Mouse (Mus musculus) intestine, embryonic 14.5 days (tissue): Measurements from ENCODE around the gene Ttc4. TPM values are rescaled to one million over a fixed set of nuclear protein-coding genes. Genes with fewer than 3 reads are reported as not detected.

Source experiments
- ATAC-seq: fragments of 200-750 bp; cut with Nextera tagmentation; replicated peaks from 2 replicates; pipeline ENCODE4 v1.8.0; 2017; ENCODE audit warnings: low read depth, moderate number of reproducible peaks, moderate TSS enrichment, moderate library complexity; ENCODE audit not compliant: low FRiP score, low TSS enrichment
- DNase-seq: peaks from one replicate; pipeline ENCODE4 v3.0.0-alpha.2; 2018; ENCODE audit warnings: low spot score
- H3K27ac ChIP-seq: fragments of 300-500 bp; sonication (generic); 2 replicates; pipeline ENCODE4 v1.5.1; 2014; ENCODE audit warnings: low read depth, mild to moderate bottlenecking, control low read depth
- H3K27me3 ChIP-seq: fragments of 300-500 bp; sonication (generic); replicated peaks from 2 replicates; pipeline ENCODE4 v1.6.1; 2014; ENCODE audit warnings: low read length, control low read depth; ENCODE audit not compliant: control insufficient read depth, insufficient read depth
- H3K36me3 ChIP-seq: fragments of 300-500 bp; sonication (generic); 2 replicates; pipeline ENCODE4 v1.6.1; 2014; ENCODE audit warnings: low read length, control low read depth; ENCODE audit not compliant: control insufficient read depth, insufficient read depth
- H3K4me1 ChIP-seq: fragments of 300-500 bp; sonication (generic); replicated peaks from 2 replicates; pipeline ENCODE4 v1.6.1; 2014; ENCODE audit warnings: low read length, control low read depth, mixed read lengths; ENCODE audit not compliant: control insufficient read depth, insufficient read depth
- H3K4me2 ChIP-seq: fragments of 300-500 bp; sonication (generic); 2 replicates; pipeline ENCODE4 v1.6.1; 2014; ENCODE audit warnings: low read length
- H3K4me3 ChIP-seq: fragments of 300-500 bp; sonication (generic); 2 replicates; pipeline ENCODE4 v1.5.1; 2014; ENCODE audit warnings: low read depth, low read length, control low read depth, mixed read lengths
- H3K9ac ChIP-seq: fragments of 300-500 bp; sonication (generic); 2 replicates; pipeline ENCODE4 v1.6.1; 2014; ENCODE audit warnings: mild to moderate bottlenecking, low read length
- H3K9me3 ChIP-seq: fragments of 300-500 bp; sonication (generic); 2 replicates; pipeline ENCODE4 v1.6.1; 2016; ENCODE audit warnings: low read length, control low read depth; ENCODE audit not compliant: control insufficient read depth
- WGBS: fragments of 180-500 bp; shearing (Covaris S2); extraction: QIAGEN DNeasy Blood & Tissue Kit; methylation state at CpG from one replicate; pipeline ENCODE4 v1.1.7; 2014; 5-methylcytosine and 5-hydroxymethylcytosine counted together
- polyA plus RNA-seq: library from polyadenylated mRNA; unstranded; fragments of >200 nt; fragmentation: Nextera tagmentation; extraction: Ambion mirVana; gene quantifications from 2 replicates; pipeline ENCODE4 v1.2.1, GENCODE M21; 2014

Ttc4 gene
- polyA plus RNA-seq, 1 experiment from 2014 or later = 83.1 TPM

GRCm38 (mm10) chr4:106615637-106616036, 63.1 kb downstream of the Ttc4 start:
- DNase-seq (no peak), ATAC-seq (no peak)
- no peaks in the 10 kb centered on the region; the same call in 1 of the 2 replicates for H3K27me3 ChIP-seq
- H3K9me3 ChIP-seq = no peaks in the 10 kb centered on the region
- no peak overlapping the region for H3K9ac ChIP-seq
- H3K27ac ChIP-seq = no peak overlapping the region
- no peak overlapping the region for H3K4me2 ChIP-seq
- WGBS = 75% methylated on average over 12 of the region's 12 CpGs
- H3K4me3 ChIP-seq = no peak overlapping the region
- peaks cover 9% of the 10 kb centered on the region; the same call in 1 of the 2 replicates for H3K4me1 ChIP-seq
- H3K36me3 ChIP-seq = no peaks in the 10 kb centered on the region

GRCm38 (mm10) chr4:106614881-106615280, 63.9 kb downstream of the Ttc4 start:
- DNase-seq = no peak
- WGBS = 78% methylated on average over 9 of the region's 9 CpGs

GRCm38 (mm10) chr4:106614180-106614797, 64.5 kb downstream of the Ttc4 start:
- no peak overlapping the region for H3K4me2 ChIP-seq
- no peaks in the 10 kb centered on the region for H3K9me3 ChIP-seq
- DNase-seq (peak; percentile 88), ATAC-seq (peak; percentile 52; the same call in 1 of the 2 replicates)
- H3K27ac ChIP-seq = no peak overlapping the region
- no peak overlapping the region for H3K4me3 ChIP-seq
- no peaks in the 10 kb centered on the region for H3K27me3 ChIP-seq
- H3K36me3 ChIP-seq = no peaks in the 10 kb centered on the region
- peaks cover 9% of the 10 kb centered on the region; the same call in 1 of the 2 replicates for H3K4me1 ChIP-seq
- WGBS = 40% methylated on average over 7 of the region's 7 CpGs
- H3K9ac ChIP-seq = no peak overlapping the region

More at GRCm38 (mm10) chr4:106614881-106615280, 63.9 kb downstream of the Ttc4 start:
- H3K4me2 ChIP-seq = no peak overlapping the region
- H3K27me3 ChIP-seq = no peaks in the 10 kb centered on the region
- H3K4me1 ChIP-seq = peaks cover 9% of the 10 kb centered on the region; the same call in 1 of the 2 replicates
- no peak overlapping the region for H3K27ac ChIP-seq
- H3K9me3 ChIP-seq = no peaks in the 10 kb centered on the region
- H3K4me3 ChIP-seq = no peak overlapping the region
- H3K9ac ChIP-seq = no peak overlapping the region
- no peaks in the 10 kb centered on the region for H3K36me3 ChIP-seq
- no peak for ATAC-seq

- no peaks in the 10 kb centered on the region for H3K27me3 ChIP-seq
- ATAC-seq (no peak), DNase-seq (no peak)
- H3K9me3 ChIP-seq = no peaks in the 10 kb centered on the region
- peaks cover 9% of the 10 kb centered on the region; the same call in 1 of the 2 replicates for H3K4me1 ChIP-seq
- no peak overlapping the region for H3K4me2 ChIP-seq
- no peak overlapping the region for H3K4me3 ChIP-seq
- H3K36me3 ChIP-seq = no peaks in the 10 kb centered on the region
- no peak overlapping the region for H3K27ac ChIP-seq
- H3K9ac ChIP-seq = no peak overlapping the region
- WGBS = 65% methylated on average over 3 of the region's 3 CpGs
These were observed 65.2 kb downstream of the Ttc4 start for GRCm38 (mm10) chr4:106613560-106613959.

- H3K9me3 ChIP-seq = no peaks in the 10 kb centered on the region
- ATAC-seq (no peak), DNase-seq (no peak)
- H3K4me3 ChIP-seq = no peak overlapping the region
- H3K4me2 ChIP-seq = no peak overlapping the region
- H3K36me3 ChIP-seq = no peaks in the 10 kb centered on the region
- no peak overlapping the region for H3K9ac ChIP-seq
- WGBS = 79% methylated on average over 8 of the region's 8 CpGs
- no peak overlapping the region for H3K27ac ChIP-seq
- H3K4me1 ChIP-seq = peaks cover 9% of the 10 kb centered on the region; the same call in 1 of the 2 replicates
- no peaks in the 10 kb centered on the region for H3K27me3 ChIP-seq
These were observed 65.6 kb downstream of the Ttc4 start for GRCm38 (mm10) chr4:106613105-106613504.

Other genes with a start within 250 kb of the Ttc4 start
- gene Pcsk9, start 214.6 kb downstream of the Ttc4 start, polyA plus RNA-seq = 95.9 and 101 TPM in 2 replicates
- not detected in 2 replicates for gene Bsnd, start 186.7 kb downstream of the Ttc4 start, polyA plus RNA-seq
- 30.4 and 38.2 TPM in 2 replicates for gene Dhcr24, start 117.9 kb downstream of the Ttc4 start, polyA plus RNA-seq
- gene Lexm, start 61.7 kb downstream of the Ttc4 start, polyA plus RNA-seq = 0.39 TPM in 1 of 2 replicates, not detected in the other
- 1.1 and 2.0 TPM in 2 replicates for gene Ttc22, start 56.5 kb downstream of the Ttc4 start, polyA plus RNA-seq
- gene Pars2, start 27.9 kb downstream of the Ttc4 start, polyA plus RNA-seq = 17.2 and 17.9 TPM in 2 replicates
- 0.15 and 0.34 TPM in 2 replicates for gene Mroh7, start 52.0 kb upstream of the Ttc4 start, polyA plus RNA-seq
- 0.69 and 0.87 TPM in 2 replicates for gene Fam151a, start 54.9 kb upstream of the Ttc4 start, polyA plus RNA-seq
- gene Acot11, start 126.1 kb upstream of the Ttc4 start, polyA plus RNA-seq = 5.9 and 7.3 TPM in 2 replicates
- 73.2 and 76.2 TPM in 2 replicates for gene Ssbp3, start 231.8 kb upstream of the Ttc4 start, polyA plus RNA-seq